Mouse (Mus musculus): ENCODE measurements around the gene Spic.

- TF ChIP-seq CTCF (conservative IDR thresholded peaks at IDR 0.05; ENCODE audit: insufficient read depth, insufficient read length, low read depth, low read length) (0 out of 2 replicates have a peak, but pooled peaks have one; percentile 13), POLR2A (IDR thresholded peaks at IDR 0.05; ENCODE audit: low read depth, low read length) (peak; percentile 52)
Measured at GRCm38 (mm10) chr10:88730571-88731495, 46.0 kb upstream of the Spic start, which contains the start of gene Arl1.

Measured in kidney, adult 2 months (tissue).